Comparison of ENCODE assay signal across 12 mouse cellular contexts in genomic region chr14:102212079-102212478, GRCm38 (mm10).
A peak's percentile ranks its signal among the peaks of the same experiment; 100 is the strongest.
DNase-seq lines count a peak whose midpoint lies in the region.
"Had no signal": no experiment of that assay in that cellular context is flagged by ENCODE, and none has a peak within 500 bp of the region (broad histone marks: within the 10 kb centered on the region; RNA-seq: fewer than 3 reads in every experiment).

No protein-coding gene starts in this region.

- peak; percentile 2 for DNase-seq in cerebellum, adult 9-11 months
- no peak for DNase-seq in cerebellum, adult 18-20 months
- peak; percentile 18 for DNase-seq in 3134 (ENCODE audit: extremely low read depth, insufficient read length, low spot score)
- peak; percentile 14 for DNase-seq in Muller cell, postnatal 12 days (ENCODE audit: inconsistent ontology term)
- DNase-seq in skeletal muscle tissue, adult 2 months (ENCODE audit: low read depth, low spot score): peak; percentile 28
- no peak for DNase-seq in right cerebral cortex, postnatal 36 days (ENCODE audit: low spot score in 2 of 2)
- DNase-seq: adrenal gland, adult 2 months; adrenal gland, postnatal 25 days; B cell, adult 2 months; gastrocnemius, postnatal 36 days; heart, postnatal 4 days; kidney, adult 8-10 months had no signal

Comparison
In these comparisons a context has a peak if more than half of its experiments do, and no peak if none do; other contexts are left out.
1. DNase-seq: peak in cerebellum, adult 9-11 months (single experiment), 3134 (single experiment), Muller cell, postnatal 12 days (single experiment) and skeletal muscle tissue, adult 2 months (single experiment); none in cerebellum, adult 18-20 months (0 of 2) and right cerebral cortex, postnatal 36 days (0 of 2).